Mouse (Mus musculus): ENCODE data around the gene Lbh. TPM values are rescaled to one million over a fixed set of nuclear protein-coding genes. Genes with fewer than 3 reads are reported as not detected.
A peak's percentile ranks its signal among the peaks of the same experiment; 100 is the strongest.

Lbh gene
- 10 to 100 TPM; 22.0 to 53.6 TPM for total RNA-seq (2021)
- polyA plus RNA-seq (2012; rRNA removed) = 25.8 and 26.3 TPM in 2 replicates
- long read RNA-seq, partial matches to known transcripts = 0 of 11 reads
- long read RNA-seq, other reads (novel, unspliced or antisense) = 8 of 11 reads

GRCm38 (mm10) chr17:72918053-72918452, at the start of gene Lbh:
Gene Lbh, plus strand, starts transcription at chr17:72918305.
- DNase-seq = peak; percentile 97

- no peak for DNase-seq
Observed at GRCm38 (mm10) chr17:72878979-72879378, 39.1 kb upstream of the Lbh start.

- no peak for DNase-seq
Observed at GRCm38 (mm10) chr17:72880156-72880555, 37.9 kb upstream of the Lbh start.

- DNase-seq = no peak
Observed at GRCm38 (mm10) chr17:72881051-72881450, 37.1 kb upstream of the Lbh start.

GRCm38 (mm10) chr17:72881804-72882203, 36.3 kb upstream of the Lbh start:
- DNase-seq = no peak

GRCm38 (mm10) chr17:72889556-72890397, 28.3 kb upstream of the Lbh start:
- peak; percentile 67 for DNase-seq

GRCm38 (mm10) chr17:72890398-72890898, 27.7 kb upstream of the Lbh start:
- DNase-seq = no peak

GRCm38 (mm10) chr17:72891556-72891955, 26.5 kb upstream of the Lbh start:
- DNase-seq = no peak

GRCm38 (mm10) chr17:72895506-72895905, 22.6 kb upstream of the Lbh start:
- DNase-seq = no peak

GRCm38 (mm10) chr17:72897076-72897475, 21.0 kb upstream of the Lbh start:
- no peak for DNase-seq

- no peak for DNase-seq
Observed at GRCm38 (mm10) chr17:72897961-72898360, 20.1 kb upstream of the Lbh start.

- DNase-seq = no peak
Observed at GRCm38 (mm10) chr17:72898775-72899174, 19.3 kb upstream of the Lbh start.

GRCm38 (mm10) chr17:72901021-72901420, 17.1 kb upstream of the Lbh start:
- no peak for DNase-seq

GRCm38 (mm10) chr17:72901705-72902104, 16.4 kb upstream of the Lbh start:
- no peak for DNase-seq

GRCm38 (mm10) chr17:72903321-72903720, 14.8 kb upstream of the Lbh start:
- no peak for DNase-seq

GRCm38 (mm10) chr17:72903921-72904421, 14.1 kb upstream of the Lbh start:
- DNase-seq = no peak

- no peak for DNase-seq
Observed at GRCm38 (mm10) chr17:72904873-72905272, 13.2 kb upstream of the Lbh start.

- DNase-seq = no peak
Observed at GRCm38 (mm10) chr17:72906231-72906896, 11.7 kb upstream of the Lbh start.

- DNase-seq = no peak
Observed at GRCm38 (mm10) chr17:72907211-72907610, 10.9 kb upstream of the Lbh start.

- DNase-seq = no peak
Observed at GRCm38 (mm10) chr17:72907777-72908176, 10.3 kb upstream of the Lbh start.

- no peak for DNase-seq
Observed at GRCm38 (mm10) chr17:72908561-72908960, 9.5 kb upstream of the Lbh start.

GRCm38 (mm10) chr17:72909061-72909852, 8.8 kb upstream of the Lbh start:
- DNase-seq = no peak

All from adrenal gland, adult 2 months (tissue).